Mouse (Mus musculus): ENCODE measurements at regions not wholly inside any gene's neighbourhood (a gene's known extent, or its start where the extent isn't known, plus 50 kb on each side); places are given as distances from the start of the nearest gene placed in this dataset.

- TF ChIP-seq CTCF (IDR thresholded peaks at IDR 0.05; ENCODE audit: borderline replicate concordance, extremely low read depth, insufficient read depth, insufficient read length) (no peak), POLR2A (IDR thresholded peaks at IDR 0.05; ENCODE audit: borderline replicate concordance, extremely low read depth, insufficient read depth, insufficient read length, poor library complexity, severe bottlenecking) (no peak)
These were observed 139.5 kb upstream of the Dmd start for GRCm38 (mm10) chrX:82809171-82809570.

Data from brain, embryonic 14.5 days (tissue).